Mouse (Mus musculus) retina, embryonic 14.5 days (tissue): ENCODE data around the gene Pdxk.
"Not testable (repeated sequence)": the region's sequence is repeated elsewhere in the genome, so short reads cannot be mapped to it uniquely, and the experiment has no call there.

Experiments
- DNase-seq: peaks from one replicate; pipeline ENCODE4 v3.0.0-alpha.2; 2015; ENCODE audit warnings: low spot score

The Pdxk gene

GRCm38 (mm10) chr10:78417888-78418287 lies 46.9 kb downstream of the Pdxk start:
- DNase-seq: no peak

- DNase-seq: not testable (repeated sequence)
These were observed 49.8 kb downstream of the Pdxk start for GRCm38 (mm10) chr10:78414936-78415335.

GRCm38 (mm10) chr10:78413152-78413520 lies 51.6 kb downstream of the Pdxk start:
- DNase-seq: no peak

- DNase-seq: peak; percentile 95
These were observed 52.2 kb downstream of the Pdxk start, which contains the start of gene Rrp1 for GRCm38 (mm10) chr10:78412319-78413151. TSS of gene Rrp1 (minus strand) at chr10:78413043.

- no peak for DNase-seq
These were observed 52.9 kb downstream of the Pdxk start for GRCm38 (mm10) chr10:78411851-78412250.

- DNase-seq: no peak
These were observed 55.6 kb downstream of the Pdxk start for GRCm38 (mm10) chr10:78409035-78409788.

GRCm38 (mm10) chr10:78407132-78407531 lies 57.6 kb downstream of the Pdxk start:
- DNase-seq: no peak

- DNase-seq: no peak
These were observed 58.6 kb downstream of the Pdxk start for GRCm38 (mm10) chr10:78406152-78406551.

GRCm38 (mm10) chr10:78402301-78402922 lies 62.4 kb downstream of the Pdxk start:
- no peak for DNase-seq

GRCm38 (mm10) chr10:78401127-78401526 lies 63.6 kb downstream of the Pdxk start:
- no peak for DNase-seq

- DNase-seq: peak; percentile 81
These were observed 65.6 kb downstream of the Pdxk start for GRCm38 (mm10) chr10:78399090-78399657.

- DNase-seq: no peak
These were observed 68.2 kb downstream of the Pdxk start for GRCm38 (mm10) chr10:78396625-78396885.

- DNase-seq: peak; percentile 98
These were observed 68.8 kb downstream of the Pdxk start for GRCm38 (mm10) chr10:78395819-78396624.

GRCm38 (mm10) chr10:78395377-78395776 lies 69.4 kb downstream of the Pdxk start:
- no peak for DNase-seq

GRCm38 (mm10) chr10:78392072-78392471 lies 72.7 kb downstream of the Pdxk start:
- DNase-seq: peak; percentile 82

- DNase-seq: no peak
These were observed 73.7 kb downstream of the Pdxk start for GRCm38 (mm10) chr10:78390982-78391470.

- DNase-seq: no peak
These were observed 76.4 kb downstream of the Pdxk start for GRCm38 (mm10) chr10:78388216-78388980.
